In genomic region chr9:35930817-35931216, GRCm38 (mm10) we compare ENCODE assay signal across 18 mouse cellular contexts.
DNase-seq lines count a peak whose midpoint lies in the region; ATAC-seq lines count a peak whose summit lies in the region.
"Had no signal": no experiment of that assay in that cellular context is flagged by ENCODE, and none has a peak within 500 bp of the region (broad histone marks: within the 10 kb centered on the region; RNA-seq: fewer than 3 reads in every experiment).

No protein-coding gene starts in this region.

- no peak for DNase-seq in frontal cortex, postnatal 36 days (ENCODE audit: low spot score in 2 of 2)
- DNase-seq in brain, adult 2 months (ENCODE audit: low read depth, low spot score): peak; percentile 44
- DNase-seq in lung, postnatal 14 days: no peak
- DNase-seq: adrenal gland, adult 2 months; adrenal gland, adult 8-10 months; adrenal gland, postnatal 10 days; adrenal gland, postnatal 14 days; adrenal gland, postnatal 25 days; adrenal gland, postnatal 36 days; B cell, adult 2 months; cerebellum, adult 11 months; cerebellum, adult 11-12 months; cerebellum, adult 18-20 months; cerebellum, adult 2 months had no signal

- peak; percentile 92 for ATAC-seq in frontal cortex, adult (ENCODE audit: low TSS enrichment)
- ATAC-seq: activated CD4-positive, CD25-positive, alpha-beta regulatory T cell, adult 4 months; CD4-positive, CD25-positive, alpha-beta regulatory T cell, adult 4 months; Patski had no signal
